Mouse (Mus musculus): ENCODE results near the gene Gtf2e1.

Gene Gtf2e1

GRCm38 (mm10) chr16:37478311-37479291 lies 61.0 kb downstream of the Gtf2e1 start:
- DNase-seq (ENCODE audit: low spot score in 2 of 2), result no peak

DNA sequence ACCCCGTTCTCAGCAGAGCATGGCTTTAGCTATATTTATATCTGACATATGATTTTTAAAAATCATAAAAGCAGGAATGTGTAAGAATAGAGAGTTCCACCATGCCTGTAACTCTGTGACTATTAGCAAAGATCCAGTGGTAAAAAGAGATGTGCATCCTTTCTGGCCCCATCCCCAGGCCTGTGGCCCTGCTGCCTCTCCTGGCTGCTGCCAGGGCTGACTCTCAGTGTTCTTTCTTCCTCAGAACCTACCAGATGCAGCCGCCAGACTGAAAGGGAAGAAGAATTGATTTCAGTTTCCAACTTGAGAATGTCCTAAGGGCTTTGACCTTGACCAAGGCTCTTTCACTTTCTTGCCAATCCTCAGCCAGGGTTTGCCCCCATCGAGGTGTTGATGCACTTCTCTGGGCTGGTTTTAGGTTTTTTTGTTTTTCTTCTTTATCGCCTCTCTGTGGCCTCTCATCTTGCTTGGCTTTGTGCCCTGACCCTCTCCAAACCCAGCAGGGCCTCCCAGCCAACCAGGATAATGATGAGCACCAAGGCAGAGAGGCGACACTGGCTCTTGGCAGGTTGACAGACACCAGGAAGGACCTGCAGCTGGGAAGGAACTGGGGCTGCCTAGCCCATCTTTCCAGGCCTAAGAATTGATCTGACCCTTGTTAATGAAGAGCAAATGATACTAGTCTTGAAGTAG lies 66.8 kb downstream of the Gtf2e1 start:
- DNase-seq (ENCODE audit: low spot score in 2 of 2), result no peak

DNA sequence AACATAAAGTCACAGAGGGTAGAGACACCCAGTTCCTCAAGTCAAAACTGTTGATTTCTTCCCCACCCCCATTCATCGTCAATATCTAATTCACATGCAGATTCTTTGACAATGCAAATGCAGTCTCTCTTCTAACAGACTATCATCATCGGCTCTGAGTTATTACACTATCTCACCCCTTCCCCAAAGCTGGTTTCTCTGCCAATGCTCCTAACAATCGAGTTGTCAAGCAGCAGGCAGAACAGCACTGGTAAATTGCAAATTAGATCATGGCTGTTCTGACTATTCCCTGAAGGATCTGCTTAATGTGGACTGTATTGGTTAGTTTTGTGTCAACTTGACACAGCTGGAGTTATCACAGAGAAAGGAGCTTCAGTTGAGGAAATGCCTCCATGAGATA lies 70.0 kb downstream of the Gtf2e1 start:
- DNase-seq (ENCODE audit: low spot score in 2 of 2), result no peak

DNA sequence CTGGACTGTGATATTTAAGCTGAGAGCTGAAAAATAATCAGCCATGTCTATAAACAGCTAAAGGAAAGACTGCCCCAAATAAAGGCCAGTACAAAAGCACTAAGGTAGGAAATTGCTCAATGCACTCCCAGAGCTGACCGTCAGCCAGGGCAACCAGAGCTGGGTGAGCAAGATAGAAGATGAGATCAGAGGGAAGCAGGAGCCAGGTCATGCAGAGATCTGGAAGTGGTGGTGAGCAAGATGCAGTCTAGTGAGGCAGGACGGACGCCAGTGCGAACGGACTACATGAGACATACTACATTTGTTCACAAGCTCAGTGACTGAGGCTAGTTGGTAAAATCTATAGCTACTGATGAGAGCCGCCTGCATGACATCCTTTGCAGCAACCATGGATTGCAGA lies 75.6 kb downstream of the Gtf2e1 start:
- no peak for DNase-seq (ENCODE audit: low spot score in 2 of 2)

- DNase-seq (ENCODE audit: low spot score in 2 of 2), result no peak
These were observed 76.7 kb downstream of the Gtf2e1 start for GRCm38 (mm10) chr16:37462886-37463285.

- DNase-seq (ENCODE audit: low spot score in 2 of 2), result no peak
These were observed 78.0 kb downstream of the Gtf2e1 start for GRCm38 (mm10) chr16:37461601-37462000.

All from urinary bladder, adult 18-20 months (tissue).